Mouse (Mus musculus) erythroblast, adult 5-6 weeks (primary cell): Measurements from ENCODE around the gene Dclk1. TPM values are rescaled to one million over a fixed set of nuclear protein-coding genes. Genes with fewer than 3 reads are reported as not detected.
"Not testable (repeated sequence)": the region's sequence is repeated elsewhere in the genome, so short reads cannot be mapped to it uniquely, and the experiment has no call there.

Experiments used
- ATAC-seq: replicated peaks from 2 replicates; pipeline ENCODE4 v1.8.0; 2016; ENCODE audit warnings: moderate number of reproducible peaks, mild to moderate bottlenecking, moderate TSS enrichment, inconsistent platforms; ENCODE audit not compliant: poor library complexity, low FRiP score, severe bottlenecking
- total RNA-seq, 2 experiments: library from RNA; stranded (forward) in 1 of 2; stranded (reverse) in 1 of 2; fragments of 150-400 nt in 1 of 2; fragments of 200-764, 138-1000 nt in 1 of 2; gene quantifications; 2 replicates each; pipeline versions ENCODE4 v1.2.3 to v1.2.4; 2015 to 2017; ENCODE audit warnings: low replicate concordance in 2 of 2

Dclk1 gene
- not detected in 2 replicates for total RNA-seq (2015; ENCODE audit: low replicate concordance)
- total RNA-seq (2017; ENCODE audit: low replicate concordance): not detected in 2 replicates

- no peak for ATAC-seq
These were observed at the start of gene Dclk1 for GRCm38 (mm10) chr3:55241730-55242421. Gene Dclk1 (plus strand): TSS chr3:55242364.

GRCm38 (mm10) chr3:55193351-55193750 is 48.8 kb upstream of the Dclk1 start:
- ATAC-seq: no peak

- ATAC-seq: no peak
These were observed 47.4 kb upstream of the Dclk1 start for GRCm38 (mm10) chr3:55194792-55195191.

- ATAC-seq: no peak
These were observed 46.4 kb upstream of the Dclk1 start for GRCm38 (mm10) chr3:55195581-55196327.

- ATAC-seq: no peak
These were observed 45.8 kb upstream of the Dclk1 start for GRCm38 (mm10) chr3:55196328-55196710.

- ATAC-seq: not testable (repeated sequence)
These were observed 38.5 kb upstream of the Dclk1 start for GRCm38 (mm10) chr3:55203621-55204020.

GRCm38 (mm10) chr3:55206413-55206812 is 35.8 kb upstream of the Dclk1 start:
- ATAC-seq: no peak

GRCm38 (mm10) chr3:55207665-55208064 is 34.5 kb upstream of the Dclk1 start:
- no peak for ATAC-seq

- ATAC-seq: no peak
These were observed 29.9 kb upstream of the Dclk1 start for GRCm38 (mm10) chr3:55212254-55212653.

GRCm38 (mm10) chr3:55213785-55214184 is 28.4 kb upstream of the Dclk1 start:
- no peak for ATAC-seq

GRCm38 (mm10) chr3:55214413-55214812 is 27.8 kb upstream of the Dclk1 start:
- ATAC-seq: no peak

GRCm38 (mm10) chr3:55222502-55222901 is 19.7 kb upstream of the Dclk1 start:
- no peak for ATAC-seq

GRCm38 (mm10) chr3:55223862-55224261 is 18.3 kb upstream of the Dclk1 start:
- ATAC-seq: no peak

- no peak for ATAC-seq
These were observed 15.5 kb upstream of the Dclk1 start for GRCm38 (mm10) chr3:55226501-55227213.

- no peak for ATAC-seq
These were observed 15.0 kb upstream of the Dclk1 start for GRCm38 (mm10) chr3:55227214-55227581.

GRCm38 (mm10) chr3:55242422-55243055 is 375 bp downstream of the Dclk1 start:
- ATAC-seq: no peak

- no peak for ATAC-seq
These were observed 900 bp downstream of the Dclk1 start for GRCm38 (mm10) chr3:55243056-55243471.

- ATAC-seq: no peak
These were observed 1.9 kb downstream of the Dclk1 start for GRCm38 (mm10) chr3:55244087-55244486.

- no peak for ATAC-seq
These were observed 4.6 kb downstream of the Dclk1 start for GRCm38 (mm10) chr3:55246618-55247272.

GRCm38 (mm10) chr3:55248048-55248447 is 5.9 kb downstream of the Dclk1 start:
- no peak for ATAC-seq
